Mouse (Mus musculus): ENCODE data around the gene Foxj1. TPM values are rescaled to one million over a fixed set of nuclear protein-coding genes. Genes with fewer than 3 reads are reported as not detected.
A peak's percentile ranks its signal among the peaks of the same experiment; 100 is the strongest.
"Not testable (repeated sequence)": the region's sequence is repeated elsewhere in the genome, so short reads cannot be mapped to it uniquely, and the experiment has no call there.

Gene Foxj1
- polyA plus RNA-seq, 1 experiment from 2014 or later = 3.8 TPM

DNA sequence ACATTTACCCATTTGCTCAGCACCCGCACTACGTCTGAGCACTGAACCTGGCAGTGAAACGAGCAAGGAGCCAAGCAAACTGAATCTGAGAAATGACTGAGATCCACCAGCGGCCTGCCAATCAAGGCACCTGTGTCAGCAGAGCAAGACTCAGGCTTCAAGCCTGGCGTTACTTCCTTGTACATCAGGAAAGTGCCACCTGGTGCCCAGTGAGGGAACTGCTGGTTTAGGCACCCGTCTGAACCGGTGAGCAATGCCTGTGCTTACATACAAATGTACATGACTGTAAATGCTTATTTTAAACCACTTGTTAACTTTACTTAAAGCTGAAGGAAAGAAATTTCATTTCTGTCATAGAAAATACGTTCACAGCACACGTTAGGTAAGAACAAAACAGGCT lies 32.9 kb upstream of the Foxj1 start:
- Histone ChIP-seq H3K9me3 (ENCODE audit: control insufficient read depth, low read length) (no peaks in the 10 kb centered on the region), H3K27me3 (ENCODE audit: control insufficient read depth, insufficient read depth, low read length) (no peaks in the 10 kb centered on the region), H3K4me2 (no peak overlapping the region), H3K9ac (ENCODE audit: low read length) (no peak overlapping the region), H3K27ac (ENCODE audit: low read depth, low read length) (no peak overlapping the region), H3K4me1 (ENCODE audit: control insufficient read depth, insufficient read depth, low read length) (peaks cover 2% of the 10 kb centered on the region; the same call in 1 of the 2 replicates), H3K4me3 (ENCODE audit: low read depth, low read length) (no peak overlapping the region), H3K36me3 (ENCODE audit: control insufficient read depth, insufficient read depth, low read length) (no peaks in the 10 kb centered on the region)
- DNase-seq (ENCODE audit: low spot score, missing footprints) (peak; percentile 98), ATAC-seq (ENCODE audit: low FRiP score) (no peak)
- WGBS = 18% methylated on average over 9 of the region's 9 CpGs

GRCm38 (mm10) chr11:116366647-116367046 lies 31.4 kb upstream of the Foxj1 start:
- H3K9ac ChIP-seq (ENCODE audit: low read length) = no peak overlapping the region
- H3K4me3 ChIP-seq (ENCODE audit: low read depth, low read length) = no peak overlapping the region
- H3K9me3 ChIP-seq (ENCODE audit: control insufficient read depth, low read length) = no peaks in the 10 kb centered on the region
- no peaks in the 10 kb centered on the region for H3K27me3 ChIP-seq (ENCODE audit: control insufficient read depth, insufficient read depth, low read length)
- 92% methylated on average over 1 of the region's 1 CpGs for WGBS
- H3K4me2 ChIP-seq = no peak overlapping the region
- H3K36me3 ChIP-seq (ENCODE audit: control insufficient read depth, insufficient read depth, low read length) = no peaks in the 10 kb centered on the region
- peaks cover 2% of the 10 kb centered on the region; the same call in 1 of the 2 replicates for H3K4me1 ChIP-seq (ENCODE audit: control insufficient read depth, insufficient read depth, low read length)
- no peak for ATAC-seq (ENCODE audit: low FRiP score)
- no peak overlapping the region for H3K27ac ChIP-seq (ENCODE audit: low read depth, low read length)
- DNase-seq (ENCODE audit: low spot score, missing footprints) = no peak

DNA sequence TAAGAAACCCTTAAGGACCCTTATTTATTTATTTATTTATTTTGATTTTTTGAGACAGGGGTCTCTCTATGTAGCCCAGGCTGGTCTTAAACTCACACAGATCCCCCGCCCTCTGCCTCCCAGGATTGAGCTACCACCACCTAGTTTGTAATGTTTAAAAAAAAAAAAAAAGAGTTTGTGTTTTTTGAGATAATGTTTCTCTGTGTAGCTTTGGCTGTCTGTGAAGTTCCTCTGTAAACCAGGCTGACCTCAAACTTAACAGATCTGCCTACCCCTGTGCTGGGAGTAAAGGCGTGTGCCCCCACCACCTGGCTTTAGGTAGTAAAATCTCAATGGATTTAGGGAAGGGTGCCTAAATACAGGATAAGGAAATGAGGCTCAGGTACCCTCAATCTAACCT lies 30.9 kb upstream of the Foxj1 start:
- Histone ChIP-seq H3K9ac (ENCODE audit: low read length) (no peak overlapping the region), H3K9me3 (ENCODE audit: control insufficient read depth, low read length) (no peaks in the 10 kb centered on the region), H3K4me1 (ENCODE audit: control insufficient read depth, insufficient read depth, low read length) (peaks cover 2% of the 10 kb centered on the region; the same call in 1 of the 2 replicates), H3K27ac (ENCODE audit: low read depth, low read length) (no peak overlapping the region), H3K27me3 (ENCODE audit: control insufficient read depth, insufficient read depth, low read length) (no peaks in the 10 kb centered on the region), H3K4me2 (no peak overlapping the region), H3K4me3 (ENCODE audit: low read depth, low read length) (no peak overlapping the region), H3K36me3 (ENCODE audit: control insufficient read depth, insufficient read depth, low read length) (no peaks in the 10 kb centered on the region)
- WGBS = 92% methylated on average over 2 of the region's 2 CpGs
- DNase-seq (ENCODE audit: low spot score, missing footprints) (no peak), ATAC-seq (ENCODE audit: low FRiP score) (no peak)

DNA sequence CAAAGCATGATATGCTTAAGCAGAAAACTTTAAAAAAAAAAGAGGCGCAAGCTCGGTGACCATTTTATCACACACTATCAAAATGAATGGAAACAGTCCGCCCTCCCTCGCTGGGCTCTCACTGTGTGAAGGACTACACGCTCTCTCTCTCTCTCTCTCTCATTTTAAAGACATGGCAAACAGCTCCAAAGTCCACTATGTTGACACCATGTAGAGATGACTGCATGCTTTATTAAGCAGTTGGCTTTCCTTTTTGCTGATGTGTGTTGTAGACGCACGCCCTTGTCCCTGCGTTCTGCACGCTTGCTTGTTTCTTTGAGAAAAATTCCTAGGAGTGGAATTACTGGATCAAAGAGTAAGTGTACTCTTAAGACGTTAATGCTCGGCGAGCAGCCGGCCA lies 30.2 kb upstream of the Foxj1 start:
- Histone ChIP-seq H3K9me3 (ENCODE audit: control insufficient read depth, low read length) (no peaks in the 10 kb centered on the region), H3K27me3 (ENCODE audit: control insufficient read depth, insufficient read depth, low read length) (no peaks in the 10 kb centered on the region), H3K4me2 (no peak overlapping the region), H3K36me3 (ENCODE audit: control insufficient read depth, insufficient read depth, low read length) (no peaks in the 10 kb centered on the region), H3K27ac (ENCODE audit: low read depth, low read length) (no peak overlapping the region), H3K4me1 (ENCODE audit: control insufficient read depth, insufficient read depth, low read length) (peaks cover 2% of the 10 kb centered on the region; the same call in 1 of the 2 replicates), H3K9ac (ENCODE audit: low read length) (no peak overlapping the region), H3K4me3 (ENCODE audit: low read depth, low read length) (no peak overlapping the region)
- 44% methylated on average over 13 of the region's 13 CpGs for WGBS
- no peak for ATAC-seq (ENCODE audit: low FRiP score)
- no peak for DNase-seq (ENCODE audit: low spot score, missing footprints)

DNA sequence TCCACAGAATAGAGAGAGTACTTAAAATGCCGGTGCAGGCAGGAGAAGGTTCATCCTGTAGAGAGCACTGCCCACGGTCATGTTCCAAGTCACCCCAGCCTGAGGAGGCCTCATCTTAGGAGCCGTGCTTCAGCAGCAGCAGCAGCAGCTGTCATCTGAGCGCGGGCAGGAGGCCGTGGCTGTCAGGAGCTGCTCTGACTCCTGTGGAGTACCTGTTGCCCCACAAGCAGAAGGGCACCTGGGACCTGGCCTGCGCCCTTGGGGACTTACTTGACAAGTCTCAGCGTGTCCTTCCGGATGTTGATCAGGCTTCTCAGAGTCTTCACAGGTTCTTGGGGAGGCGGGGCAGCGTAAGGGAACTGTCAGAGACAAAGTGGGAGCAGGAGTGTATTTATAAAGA lies 26.8 kb upstream of the Foxj1 start:
- no peak for ATAC-seq (ENCODE audit: low FRiP score)
- no peak overlapping the region for H3K4me2 ChIP-seq
- H3K36me3 ChIP-seq (ENCODE audit: control insufficient read depth, insufficient read depth, low read length) = no peaks in the 10 kb centered on the region
- no peak overlapping the region for H3K27ac ChIP-seq (ENCODE audit: low read depth, low read length)
- no peak overlapping the region for H3K9ac ChIP-seq (ENCODE audit: low read length)
- H3K9me3 ChIP-seq (ENCODE audit: control insufficient read depth, low read length) = no peaks in the 10 kb centered on the region
- WGBS = 73% methylated on average over 11 of the region's 11 CpGs
- H3K27me3 ChIP-seq (ENCODE audit: control insufficient read depth, insufficient read depth, low read length) = no peaks in the 10 kb centered on the region
- no peak for DNase-seq (ENCODE audit: low spot score, missing footprints)
- no peak overlapping the region for H3K4me3 ChIP-seq (ENCODE audit: low read depth, low read length)
- H3K4me1 ChIP-seq (ENCODE audit: control insufficient read depth, insufficient read depth, low read length) = peaks cover 2% of the 10 kb centered on the region; the same call in 1 of the 2 replicates

- H3K4me2 ChIP-seq; H3K36me3 ChIP-seq (ENCODE audit: control insufficient read depth, insufficient read depth, low read length); ATAC-seq (ENCODE audit: low FRiP score); H3K4me3 ChIP-seq (ENCODE audit: low read depth, low read length); H3K9ac ChIP-seq (ENCODE audit: low read length); H3K4me1 ChIP-seq (ENCODE audit: control insufficient read depth, insufficient read depth, low read length); DNase-seq (ENCODE audit: low spot score, missing footprints); H3K27me3 ChIP-seq (ENCODE audit: control insufficient read depth, insufficient read depth, low read length); H3K9me3 ChIP-seq (ENCODE audit: control insufficient read depth, low read length); H3K27ac ChIP-seq (ENCODE audit: low read depth, low read length): not testable (repeated sequence)
- WGBS = 99% methylated on average over 5 of the region's 5 CpGs
Measured at GRCm38 (mm10) chr11:116360915-116361314, 25.7 kb upstream of the Foxj1 start.

GRCm38 (mm10) chr11:116359652-116360051 lies 24.5 kb upstream of the Foxj1 start:
- no peak overlapping the region for H3K4me2 ChIP-seq
- H3K27me3 ChIP-seq (ENCODE audit: control insufficient read depth, insufficient read depth, low read length) = no peaks in the 10 kb centered on the region
- no peaks in the 10 kb centered on the region for H3K4me1 ChIP-seq (ENCODE audit: control insufficient read depth, insufficient read depth, low read length)
- H3K9ac ChIP-seq (ENCODE audit: low read length) = no peak overlapping the region
- DNase-seq (ENCODE audit: low spot score, missing footprints) = no peak
- 93% methylated on average over 12 of the region's 12 CpGs for WGBS
- H3K27ac ChIP-seq (ENCODE audit: low read depth, low read length) = no peak overlapping the region
- no peak overlapping the region for H3K4me3 ChIP-seq (ENCODE audit: low read depth, low read length)
- H3K36me3 ChIP-seq (ENCODE audit: control insufficient read depth, insufficient read depth, low read length) = no peaks in the 10 kb centered on the region
- H3K9me3 ChIP-seq (ENCODE audit: control insufficient read depth, low read length) = no peaks in the 10 kb centered on the region
- ATAC-seq (ENCODE audit: low FRiP score) = no peak

GRCm38 (mm10) chr11:116358926-116359637 lies 23.9 kb upstream of the Foxj1 start:
- no peak overlapping the region for H3K9ac ChIP-seq (ENCODE audit: low read length)
- ATAC-seq (ENCODE audit: low FRiP score) = no peak
- no peak for DNase-seq (ENCODE audit: low spot score, missing footprints)
- H3K27ac ChIP-seq (ENCODE audit: low read depth, low read length) = no peak overlapping the region
- 78% methylated on average over 15 of the region's 15 CpGs for WGBS
- H3K4me1 ChIP-seq (ENCODE audit: control insufficient read depth, insufficient read depth, low read length) = no peaks in the 10 kb centered on the region
- H3K4me3 ChIP-seq (ENCODE audit: low read depth, low read length) = no peak overlapping the region
- H3K36me3 ChIP-seq (ENCODE audit: control insufficient read depth, insufficient read depth, low read length) = 0 out of 2 replicates have a peak, but pooled peaks cover 3% of the 10 kb centered on the region
- H3K27me3 ChIP-seq (ENCODE audit: control insufficient read depth, insufficient read depth, low read length) = no peaks in the 10 kb centered on the region
- no peak overlapping the region for H3K4me2 ChIP-seq
- H3K9me3 ChIP-seq (ENCODE audit: control insufficient read depth, low read length) = no peaks in the 10 kb centered on the region

DNA sequence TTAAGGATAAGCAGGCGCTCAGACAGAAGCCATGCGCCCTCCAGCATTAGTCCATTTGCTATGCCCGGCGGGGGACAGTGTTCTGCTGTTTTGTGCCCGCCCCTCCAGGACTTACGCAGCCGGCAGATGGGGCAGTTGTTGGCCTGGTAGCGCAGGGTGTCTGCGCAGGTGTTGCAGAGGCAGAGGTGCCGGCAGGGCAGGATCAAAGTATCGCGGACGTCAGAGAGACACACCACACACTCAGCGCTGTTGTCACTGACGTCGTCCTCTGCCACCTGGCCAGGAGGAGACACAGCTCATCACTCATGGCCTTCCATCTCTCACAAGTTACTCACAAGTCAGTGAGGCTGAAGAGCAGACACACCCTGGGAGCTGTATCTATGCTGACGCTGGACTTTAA lies 19.3 kb upstream of the Foxj1 start:
- DNase-seq (ENCODE audit: low spot score, missing footprints) (no peak), ATAC-seq (ENCODE audit: low FRiP score) (no peak)
- no peak overlapping the region for H3K4me3 ChIP-seq (ENCODE audit: low read depth, low read length)
- no peak overlapping the region for H3K4me2 ChIP-seq
- WGBS = 38% methylated on average over 17 of the region's 17 CpGs
- no peak overlapping the region for H3K27ac ChIP-seq (ENCODE audit: low read depth, low read length)
- 0 out of 2 replicates have a peak, but pooled peaks cover 3% of the 10 kb centered on the region for H3K36me3 ChIP-seq (ENCODE audit: control insufficient read depth, insufficient read depth, low read length)
- H3K9ac ChIP-seq (ENCODE audit: low read length) = no peak overlapping the region
- no peaks in the 10 kb centered on the region for H3K4me1 ChIP-seq (ENCODE audit: control insufficient read depth, insufficient read depth, low read length)
- H3K27me3 ChIP-seq (ENCODE audit: control insufficient read depth, insufficient read depth, low read length) = no peaks in the 10 kb centered on the region
- H3K9me3 ChIP-seq (ENCODE audit: control insufficient read depth, low read length) = no peaks in the 10 kb centered on the region

Measured in midbrain, embryonic 11.5 days (tissue).